Mouse (Mus musculus) liver, embryonic 12.5 days (tissue): Measurements from ENCODE around the gene Shroom4. TPM values are rescaled to one million over a fixed set of nuclear protein-coding genes. Genes with fewer than 3 reads are reported as not detected.
A peak's percentile ranks its signal among the peaks of the same experiment; 100 is the strongest.

Experiments
- ATAC-seq: fragments of 200-750 bp; cut with Nextera tagmentation; 2 replicates; pipeline ENCODE4 v1.8.0; 2017; ENCODE audit warnings: moderate number of reproducible peaks, mild to moderate bottlenecking, moderate library complexity
- H3K27ac ChIP-seq: fragments of 300-500 bp; sonication (generic); 2 replicates; pipeline ENCODE4 v1.5.1; 2016; ENCODE audit warnings: mild to moderate bottlenecking
- H3K27me3 ChIP-seq: fragments of 300-500 bp; sonication (generic); replicated peaks from 2 replicates; pipeline ENCODE4 v1.6.1; 2016; ENCODE audit warnings: mild to moderate bottlenecking, moderate library complexity
- H3K36me3 ChIP-seq: fragments of 300-500 bp; sonication (generic); 2 replicates; pipeline ENCODE4 v1.6.1; 2016; ENCODE audit warnings: mild to moderate bottlenecking, moderate library complexity
- H3K4me1 ChIP-seq: fragments of 300-500 bp; sonication (generic); 2 replicates; pipeline ENCODE4 v1.6.1; 2016
- H3K4me2 ChIP-seq: fragments of 300-500 bp; sonication (generic); 2 replicates; pipeline ENCODE4 v1.6.1; 2016; ENCODE audit warnings: mild to moderate bottlenecking, moderate library complexity
- H3K4me3 ChIP-seq: fragments of 300-500 bp; sonication (generic); 2 replicates; pipeline ENCODE4 v1.5.1; 2016; ENCODE audit warnings: mild to moderate bottlenecking, moderate library complexity
- H3K9ac ChIP-seq: fragments of 300-500 bp; sonication (generic); 2 replicates; pipeline ENCODE4 v1.6.1; 2016; ENCODE audit warnings: mild to moderate bottlenecking, moderate library complexity
- H3K9me3 ChIP-seq: fragments of 300-500 bp; sonication (generic); replicated peaks from 2 replicates; pipeline ENCODE4 v1.6.1; 2016; ENCODE audit warnings: mild to moderate bottlenecking, moderate library complexity
- WGBS: fragments of 180-500 bp; shearing (Covaris S2); methylation state at CpG from one replicate; pipeline ENCODE4 v1.1.7; 2016; ENCODE audit not compliant: insufficient replicate concordance; 5-methylcytosine and 5-hydroxymethylcytosine counted together
- polyA plus RNA-seq: library from polyadenylated mRNA; unstranded; fragments of >200 nt; fragmentation: Nextera tagmentation; extraction: Ambion mirVana; gene quantifications from 2 replicates; pipeline ENCODE4 v1.2.1, GENCODE M21; 2016

The Shroom4 gene
- 0.94 and 1.2 TPM in 2 replicates for polyA plus RNA-seq

GRCm38 (mm10) chrX:6399626-6400397 lies at the start of gene Shroom4:
Shroom4 (plus strand) TSS chrX:6399854.
- Histone ChIP-seq H3K9me3 (no peaks in the 10 kb centered on the region), H3K9ac (no peak within 1 kb of the TSS), H3K27me3 (peaks cover 17% of the 10 kb centered on the region), H3K4me2 (peak within 1 kb of the TSS; percentile 73), H3K4me3 (peak within 1 kb of the TSS; percentile 52), H3K27ac (no peak within 1 kb of the TSS), H3K4me1 (no peaks in the 10 kb centered on the region), H3K36me3 (no peaks in the 10 kb centered on the region)
- WGBS, result 6% methylated on average over 45 of the region's 55 CpGs
- ATAC-seq, result peak; percentile 73

- Histone ChIP-seq H3K27me3 (no peaks in the 10 kb centered on the region), H3K4me2 (no peak overlapping the region), H3K4me3 (no peak overlapping the region), H3K9me3 (no peaks in the 10 kb centered on the region), H3K9ac (no peak overlapping the region), H3K36me3 (no peaks in the 10 kb centered on the region), H3K4me1 (no peaks in the 10 kb centered on the region), H3K27ac (no peak overlapping the region)
- WGBS, result 65% methylated on average over 3 of the region's 3 CpGs
- ATAC-seq, result no peak
These were observed 42.8 kb upstream of the Shroom4 start for GRCm38 (mm10) chrX:6356876-6357275.

GRCm38 (mm10) chrX:6357503-6358114 lies 42.0 kb upstream of the Shroom4 start:
- Histone ChIP-seq H3K27ac (no peak overlapping the region), H3K27me3 (no peaks in the 10 kb centered on the region), H3K36me3 (no peaks in the 10 kb centered on the region), H3K4me1 (no peaks in the 10 kb centered on the region), H3K4me2 (no peak overlapping the region), H3K9ac (no peak overlapping the region), H3K9me3 (no peaks in the 10 kb centered on the region), H3K4me3 (no peak overlapping the region)
- no peak for ATAC-seq
- 64% methylated on average over 6 of the region's 6 CpGs for WGBS

- H3K9ac ChIP-seq, result no peak overlapping the region
- no peaks in the 10 kb centered on the region for H3K27me3 ChIP-seq
- H3K27ac ChIP-seq, result no peak overlapping the region
- no peak for ATAC-seq
- H3K4me2 ChIP-seq, result no peak overlapping the region
- 12% methylated on average over 1 of the region's 1 CpGs for WGBS
- no peak overlapping the region for H3K4me3 ChIP-seq
- H3K36me3 ChIP-seq, result no peaks in the 10 kb centered on the region
- H3K4me1 ChIP-seq, result no peaks in the 10 kb centered on the region
- H3K9me3 ChIP-seq, result no peaks in the 10 kb centered on the region
These were observed 30.8 kb upstream of the Shroom4 start for GRCm38 (mm10) chrX:6368822-6369221.

GRCm38 (mm10) chrX:6370706-6371105 lies 28.9 kb upstream of the Shroom4 start:
- ATAC-seq, result no peak
- H3K4me2 ChIP-seq, result no peak overlapping the region
- H3K4me3 ChIP-seq, result no peak overlapping the region
- H3K9me3 ChIP-seq, result no peaks in the 10 kb centered on the region
- H3K27me3 ChIP-seq, result no peaks in the 10 kb centered on the region
- no peaks in the 10 kb centered on the region for H3K36me3 ChIP-seq
- WGBS, result 76% methylated on average over 3 of the region's 3 CpGs
- no peak overlapping the region for H3K27ac ChIP-seq
- no peaks in the 10 kb centered on the region for H3K4me1 ChIP-seq
- H3K9ac ChIP-seq, result no peak overlapping the region

GRCm38 (mm10) chrX:6393861-6394260 lies 5.8 kb upstream of the Shroom4 start:
- Histone ChIP-seq H3K9me3 (no peaks in the 10 kb centered on the region), H3K27ac (no peak overlapping the region), H3K4me1 (no peaks in the 10 kb centered on the region), H3K36me3 (no peaks in the 10 kb centered on the region), H3K4me2 (no peak overlapping the region), H3K4me3 (no peak overlapping the region), H3K27me3 (no peaks in the 10 kb centered on the region), H3K9ac (no peak overlapping the region)
- WGBS, result 46% methylated on average over 1 of the region's 1 CpGs
- ATAC-seq, result no peak

- no peaks in the 10 kb centered on the region for H3K9me3 ChIP-seq
- 0 out of 2 replicates have a peak overlapping the region, but pooled peaks have one; percentile 52 for H3K4me3 ChIP-seq
- H3K27me3 ChIP-seq, result peaks cover 17% of the 10 kb centered on the region
- no peaks in the 10 kb centered on the region for H3K4me1 ChIP-seq
- 26% methylated on average over 1 of the region's 1 CpGs for WGBS
- no peaks in the 10 kb centered on the region for H3K36me3 ChIP-seq
- ATAC-seq, result 0 out of 2 replicates have a peak, but pooled peaks have one; percentile 13
- H3K27ac ChIP-seq, result no peak overlapping the region
- H3K9ac ChIP-seq, result no peak overlapping the region
- H3K4me2 ChIP-seq, result peak overlapping the region; percentile 73
These were observed 461 bp upstream of the Shroom4 start for GRCm38 (mm10) chrX:6399193-6399592.

- ATAC-seq, result peak; percentile 10; the same call in 1 of the 2 replicates
- peaks cover 17% of the 10 kb centered on the region for H3K27me3 ChIP-seq
- H3K4me2 ChIP-seq, result peak overlapping the region; percentile 73
- no peaks in the 10 kb centered on the region for H3K36me3 ChIP-seq
- no peak overlapping the region for H3K9ac ChIP-seq
- peak overlapping the region; percentile 52 for H3K4me3 ChIP-seq
- H3K4me1 ChIP-seq, result no peaks in the 10 kb centered on the region
- H3K9me3 ChIP-seq, result no peaks in the 10 kb centered on the region
- WGBS, result 11% methylated on average over 28 of the region's 49 CpGs
- no peak overlapping the region for H3K27ac ChIP-seq
These were observed 855 bp downstream of the Shroom4 start for GRCm38 (mm10) chrX:6400398-6401020.

GRCm38 (mm10) chrX:6402921-6403320 lies 3.3 kb downstream of the Shroom4 start:
- no peaks in the 10 kb centered on the region for H3K9me3 ChIP-seq
- ATAC-seq, result no peak
- no peak overlapping the region for H3K4me3 ChIP-seq
- no peaks in the 10 kb centered on the region for H3K36me3 ChIP-seq
- H3K27ac ChIP-seq, result no peak overlapping the region
- no peak overlapping the region for H3K9ac ChIP-seq
- H3K27me3 ChIP-seq, result peaks cover 17% of the 10 kb centered on the region
- H3K4me2 ChIP-seq, result no peak overlapping the region
- no peaks in the 10 kb centered on the region for H3K4me1 ChIP-seq
- 72% methylated on average over 4 of the region's 4 CpGs for WGBS

GRCm38 (mm10) chrX:6409114-6409513 lies 9.5 kb downstream of the Shroom4 start:
- no peak overlapping the region for H3K27ac ChIP-seq
- H3K9ac ChIP-seq, result no peak overlapping the region
- H3K4me1 ChIP-seq, result no peaks in the 10 kb centered on the region
- no peaks in the 10 kb centered on the region for H3K36me3 ChIP-seq
- ATAC-seq, result no peak
- H3K27me3 ChIP-seq, result no peaks in the 10 kb centered on the region
- H3K4me3 ChIP-seq, result no peak overlapping the region
- 32% methylated on average over 6 of the region's 6 CpGs for WGBS
- no peaks in the 10 kb centered on the region for H3K9me3 ChIP-seq
- no peak overlapping the region for H3K4me2 ChIP-seq

GRCm38 (mm10) chrX:6415412-6415811 lies 15.8 kb downstream of the Shroom4 start:
- no peaks in the 10 kb centered on the region for H3K9me3 ChIP-seq
- H3K36me3 ChIP-seq, result no peaks in the 10 kb centered on the region
- H3K4me2 ChIP-seq, result no peak overlapping the region
- no peak for ATAC-seq
- no peaks in the 10 kb centered on the region for H3K4me1 ChIP-seq
- H3K4me3 ChIP-seq, result no peak overlapping the region
- H3K27ac ChIP-seq, result no peak overlapping the region
- no peak overlapping the region for H3K9ac ChIP-seq
- H3K27me3 ChIP-seq, result no peaks in the 10 kb centered on the region
- 74% methylated on average over 12 of the region's 12 CpGs for WGBS

- no peak overlapping the region for H3K27ac ChIP-seq
- WGBS, result 73% methylated on average over 5 of the region's 5 CpGs
- no peak for ATAC-seq
- H3K9me3 ChIP-seq, result no peaks in the 10 kb centered on the region
- H3K9ac ChIP-seq, result no peak overlapping the region
- no peak overlapping the region for H3K4me3 ChIP-seq
- H3K4me1 ChIP-seq, result no peaks in the 10 kb centered on the region
- H3K27me3 ChIP-seq, result no peaks in the 10 kb centered on the region
- no peaks in the 10 kb centered on the region for H3K36me3 ChIP-seq
- H3K4me2 ChIP-seq, result no peak overlapping the region
These were observed 16.3 kb downstream of the Shroom4 start for GRCm38 (mm10) chrX:6415936-6416335.
